Mouse (Mus musculus): ENCODE data around the gene 4930558K02Rik. TPM values are rescaled to one million over a fixed set of nuclear protein-coding genes. Genes with fewer than 3 reads are reported as not detected.

4930558K02Rik gene
- total and polyA plus RNA-seq, 3 experiments: not detected

GRCm38 (mm10) chr1:161924321-161924720 is 55.1 kb downstream of the 4930558K02Rik start:
- DNase-seq (ENCODE audit: extremely low read depth): no peak
- dilution Hi-C loops (cut with MboI; ENCODE audit: extremely low pct_ligation_motif_present, extremely low pct_unique_long_range_greater_than_20kb, low sequenced_read_pairs): no loop called here
- no peak overlapping the region for H3K4me2 ChIP-seq (ENCODE audit: insufficient read depth, low read depth, poor library complexity, severe bottlenecking)
- no peak overlapping the region for H3K9ac ChIP-seq (ENCODE audit: insufficient read depth, low read depth)
- H3K4me3 ChIP-seq (replicated peaks in 1 of 3; ENCODE audit: low read depth in 2 of 3, low read length in 2 of 3, poor library complexity in 1 of 3): no peak overlapping the region
- H3K36me3 ChIP-seq (replicated peaks in 1 of 2; ENCODE audit: control insufficient read depth in 1 of 2, insufficient read depth in 1 of 2, low read length in 1 of 2): no peaks in the 10 kb centered on the region
- in situ Hi-C loops (cut with MboI; ENCODE audit: low pct_ligation_motif_present, low pct_unique_long_range_greater_than_20kb, low sequenced_read_pairs): no loop called here
- H3K79me2 ChIP-seq (replicated peaks; ENCODE audit: control insufficient read depth, extremely low read depth, insufficient read depth, poor library complexity, severe bottlenecking): no peaks in the 10 kb centered on the region
- H3K4me1 ChIP-seq (ENCODE audit: control insufficient read depth in 1 of 2, insufficient read depth in 2 of 2): peaks cover 36 to 49% of the 10 kb centered on the region in 2 experiments
- no peaks in the 10 kb centered on the region for H3K9me3 ChIP-seq (replicated peaks; ENCODE audit: low read length)
- no peaks in the 10 kb centered on the region for H3K27me3 ChIP-seq (replicated peaks)
- H3K27ac ChIP-seq (ENCODE audit: insufficient read depth, low read depth): no peak overlapping the region; the same call in 1 of the 2 replicates
- no peak for TF ChIP-seq NELFE (IDR thresholded peaks at IDR 0.05; ENCODE audit: low read depth, low read length)
- TF ChIP-seq CTCF (conservative IDR thresholded peaks at IDR 0.05 in 1 of 2, IDR thresholded peaks at IDR 0.05 in 1 of 2; ENCODE audit: low read depth in 2 of 2, low read length in 2 of 2): no peak
- no peak for TF ChIP-seq MAFK (IDR thresholded peaks at IDR 0.05; ENCODE audit: insufficient replicate concordance, low read length)
- TF ChIP-seq GABPA (IDR thresholded peaks at IDR 0.05; ENCODE audit: insufficient replicate concordance, low read depth, low read length): no peak
- TF ChIP-seq MAX (IDR thresholded peaks at IDR 0.05; ENCODE audit: low read length): no peak
- TF ChIP-seq NRF1 (IDR thresholded peaks at IDR 0.05; ENCODE audit: low read depth, low read length): no peak
- no peak for TF ChIP-seq UBTF (IDR thresholded peaks at IDR 0.05; ENCODE audit: low read depth, low read length)
- TF ChIP-seq BHLHE40 (IDR thresholded peaks at IDR 0.05; ENCODE audit: low read depth, low read length): no peak

GRCm38 (mm10) chr1:161921928-161922327 is 57.5 kb downstream of the 4930558K02Rik start:
- in situ Hi-C loops (cut with MboI; ENCODE audit: low pct_ligation_motif_present, low pct_unique_long_range_greater_than_20kb, low sequenced_read_pairs) (no loop called here), dilution Hi-C loops (cut with MboI; ENCODE audit: extremely low pct_ligation_motif_present, extremely low pct_unique_long_range_greater_than_20kb, low sequenced_read_pairs) (no loop called here)
- Histone ChIP-seq H3K9me3 (replicated peaks; ENCODE audit: low read length) (no peaks in the 10 kb centered on the region), H3K9ac (ENCODE audit: insufficient read depth, low read depth) (peak overlapping the region; percentile 70; the same call in 1 of the 2 replicates), H3K79me2 (replicated peaks; ENCODE audit: control insufficient read depth, extremely low read depth, insufficient read depth, poor library complexity, severe bottlenecking) (no peaks in the 10 kb centered on the region), H3K4me3 (replicated peaks in 1 of 3; ENCODE audit: low read depth in 2 of 3, low read length in 2 of 3, poor library complexity in 1 of 3) (peak overlapping the region; percentile 5 to 33 (median 29)), H3K27ac (ENCODE audit: insufficient read depth, low read depth) (peak overlapping the region; percentile 90), H3K36me3 (replicated peaks in 1 of 2; ENCODE audit: control insufficient read depth in 1 of 2, insufficient read depth in 1 of 2, low read length in 1 of 2) (no peaks in the 10 kb centered on the region), H3K27me3 (replicated peaks) (no peaks in the 10 kb centered on the region), H3K4me1 (ENCODE audit: control insufficient read depth in 1 of 2, insufficient read depth in 2 of 2) (peaks cover 36 to 69% of the 10 kb centered on the region in 2 experiments), H3K4me2 (ENCODE audit: insufficient read depth, low read depth, poor library complexity, severe bottlenecking) (peak overlapping the region; percentile 74)
- DNase-seq (ENCODE audit: extremely low read depth): peak; percentile 87
- TF ChIP-seq ELF1 (IDR thresholded peaks at IDR 0.05; ENCODE audit: low read depth, low read length) (peak; percentile 66; the same call in 1 of the 2 replicates), NELFE (IDR thresholded peaks at IDR 0.05; ENCODE audit: low read depth, low read length) (no peak), RAD21 (IDR thresholded peaks at IDR 0.05; ENCODE audit: low read depth, low read length) (no peak; the same call in 1 of the 2 replicates), MXI1 (IDR thresholded peaks at IDR 0.05; ENCODE audit: low read depth, low read length) (0 out of 2 replicates have a peak, but pooled peaks have one; percentile 0), EP300 (IDR thresholded peaks at IDR 0.05; ENCODE audit: low read length) (peak; percentile 90), JUND (conservative IDR thresholded peaks at IDR 0.05; ENCODE audit: low read depth, low read length) (peak; percentile 59; the same call in 1 of the 2 replicates), ZNF384 (IDR thresholded peaks at IDR 0.05; ENCODE audit: low read depth, low read length) (no peak), TBP (conservative IDR thresholded peaks at IDR 0.05; ENCODE audit: low read depth, low read length) (peak; percentile 89), IRF4 (IDR thresholded peaks at IDR 0.05; ENCODE audit: low read depth, low read length) (peak; percentile 90), TCF12 (IDR thresholded peaks at IDR 0.05; ENCODE audit: low read depth, low read length) (peak; percentile 63; the same call in 1 of the 2 replicates), BHLHE40 (IDR thresholded peaks at IDR 0.05; ENCODE audit: low read depth, low read length) (peak; percentile 96), USF2 (conservative IDR thresholded peaks at IDR 0.05; ENCODE audit: low read depth, low read length) (peak; percentile 79), JUN (IDR thresholded peaks at IDR 0.05; ENCODE audit: insufficient read depth, low read depth, low read length) (peak; percentile 45), GABPA (IDR thresholded peaks at IDR 0.05; ENCODE audit: insufficient replicate concordance, low read depth, low read length) (no peak), ETS1 (conservative IDR thresholded peaks at IDR 0.05; ENCODE audit: low read depth, low read length) (peak; percentile 91), CHD2 (IDR thresholded peaks at IDR 0.05; ENCODE audit: low read length) (no peak), MEF2A (IDR thresholded peaks at IDR 0.05; ENCODE audit: borderline replicate concordance, low read depth, low read length) (peak; percentile 60; the same call in 1 of the 2 replicates), E2F4 (IDR thresholded peaks at IDR 0.05; ENCODE audit: insufficient replicate concordance, low read depth, low read length) (no peak), MAX (IDR thresholded peaks at IDR 0.05; ENCODE audit: low read length) (peak; percentile 77), MAFK (IDR thresholded peaks at IDR 0.05; ENCODE audit: insufficient replicate concordance, low read length) (peak; percentile 53; the same call in 1 of the 2 replicates), RCOR1 (conservative IDR thresholded peaks at IDR 0.05; ENCODE audit: low read depth, low read length) (no peak; the same call in 1 of the 2 replicates), NRF1 (IDR thresholded peaks at IDR 0.05; ENCODE audit: low read depth, low read length) (no peak), SIN3A (IDR thresholded peaks at IDR 0.05; ENCODE audit: low read length) (peak; percentile 32; the same call in 1 of the 2 replicates), USF1 (IDR thresholded peaks at IDR 0.05; ENCODE audit: low read depth, low read length) (peak; percentile 78), MYC (IDR thresholded peaks at IDR 0.05; ENCODE audit: low read depth, low read length) (peak; percentile 32; the same call in 1 of the 2 replicates)
